Mouse (Mus musculus) spleen, adult 2 months (tissue): ENCODE results near the gene Rcan1. TPM values are rescaled to one million over a fixed set of nuclear protein-coding genes. Genes with fewer than 3 reads are reported as not detected.

Experiments used
- DNase-seq, 2 experiments: peaks; one replicate each; pipeline versions ENCODE4 v3.0.0 to v3.0.0-alpha.2; 2012 to 2021; ENCODE audit warnings: low spot score in 2 of 2, low read depth in 1 of 2
- H3K27ac ChIP-seq: fragments of 200-500 bp; 2 replicates; pipeline ENCODE4 v1.5.1; 2012; ENCODE audit warnings: low read length, inconsistent platforms; ENCODE audit not compliant: insufficient read depth
- H3K27me3 ChIP-seq: fragments of 200-500 bp; 2 replicates; pipeline ENCODE4 v1.6.1; 2012; ENCODE audit warnings: mild to moderate bottlenecking, moderate library complexity, low read length, inconsistent platforms; ENCODE audit not compliant: control insufficient read depth, insufficient read depth
- H3K36me3 ChIP-seq: fragments of 200-500 bp; 2 replicates; pipeline ENCODE4 v1.6.1; 2012; ENCODE audit warnings: mild to moderate bottlenecking, low read length, inconsistent platforms; ENCODE audit not compliant: control insufficient read depth, insufficient read depth
- H3K4me1 ChIP-seq: fragments of 200-500 bp; 2 replicates; pipeline ENCODE4 v1.6.1; 2011; ENCODE audit warnings: inconsistent platforms; ENCODE audit not compliant: control insufficient read depth, insufficient read depth, insufficient read length
- H3K4me3 ChIP-seq: fragments of 200-500 bp; 2 replicates; pipeline ENCODE4 v1.5.1; 2011; ENCODE audit warnings: mild to moderate bottlenecking, inconsistent platforms; ENCODE audit not compliant: insufficient read depth, insufficient read length; ENCODE audit errors: extremely low read depth
- CTCF ChIP-seq: fragments of 200-500 bp; IDR thresholded peaks from 2 replicates; pipeline ENCODE4 v1.5.1; 2011; ENCODE audit warnings: mild to moderate bottlenecking, inconsistent platforms; ENCODE audit not compliant: insufficient read depth, insufficient read length, insufficient replicate concordance; ENCODE audit errors: extremely low read depth
- POLR2A ChIP-seq: fragments of 200-500 bp; IDR thresholded peaks from 2 replicates; pipeline ENCODE4 v1.6.1; 2011; ENCODE audit warnings: low read depth, low read length, inconsistent platforms
- WGBS: fragments of 180-500 bp; shearing (Covaris S2); methylation state at CpG from one replicate; pipeline ENCODE4 v1.1.7; 2018; 5-methylcytosine and 5-hydroxymethylcytosine counted together
- polyA plus RNA-seq: library from polyadenylated mRNA; depleted of rRNA; stranded (reverse); fragments of >200 nt; gene quantifications from 2 replicates; pipeline ENCODE4 v1.2.3, GENCODE M21; 2012

Rcan1 gene
- polyA plus RNA-seq, 1 experiment = 6.4 TPM

- no peaks in the 10 kb centered on the region for H3K4me1 ChIP-seq
- no peak overlapping the region for H3K4me3 ChIP-seq
- H3K27me3 ChIP-seq = peaks cover 12% of the 10 kb centered on the region
- H3K36me3 ChIP-seq = no peaks in the 10 kb centered on the region
- 13% methylated on average over 26 of the region's 26 CpGs for WGBS
- no peak for TF ChIP-seq POLR2A
- TF ChIP-seq CTCF = no peak
- DNase-seq = no peak
- H3K27ac ChIP-seq = no peak overlapping the region
These were observed 27.4 kb upstream of the Rcan1 start for GRCm38 (mm10) chr16:92497851-92498588.

GRCm38 (mm10) chr16:92489356-92489755, 18.7 kb upstream of the Rcan1 start:
- Histone ChIP-seq H3K27ac (no peak overlapping the region), H3K27me3 (0 out of 2 replicates have a peak, but pooled peaks cover 1% of the 10 kb centered on the region), H3K4me1 (no peaks in the 10 kb centered on the region), H3K4me3 (no peak overlapping the region), H3K36me3 (no peaks in the 10 kb centered on the region)
- no peak for TF ChIP-seq POLR2A
- TF ChIP-seq CTCF = no peak
- DNase-seq = no peak
- WGBS = 78% methylated on average over 9 of the region's 9 CpGs

- TF ChIP-seq POLR2A = no peak
- TF ChIP-seq CTCF = no peak
- Histone ChIP-seq H3K4me3 (no peak overlapping the region), H3K36me3 (no peaks in the 10 kb centered on the region), H3K27ac (no peak overlapping the region), H3K4me1 (no peaks in the 10 kb centered on the region), H3K27me3 (0 out of 2 replicates have a peak, but pooled peaks cover under 1% of the 10 kb centered on the region)
- WGBS = 84% methylated on average over 5 of the region's 5 CpGs
- no peak for DNase-seq
These were observed 17.8 kb upstream of the Rcan1 start for GRCm38 (mm10) chr16:92488456-92488855.

GRCm38 (mm10) chr16:92487489-92487888, 16.8 kb upstream of the Rcan1 start:
- peak; percentile 13; the same call in 1 of the 2 replicates for TF ChIP-seq CTCF
- TF ChIP-seq POLR2A = no peak
- DNase-seq = no peak
- Histone ChIP-seq H3K27me3 (no peaks in the 10 kb centered on the region), H3K27ac (no peak overlapping the region), H3K4me3 (no peak overlapping the region), H3K36me3 (no peaks in the 10 kb centered on the region), H3K4me1 (no peaks in the 10 kb centered on the region)
- 76% methylated on average over 4 of the region's 4 CpGs for WGBS

- 86% methylated on average over 6 of the region's 6 CpGs for WGBS
- Histone ChIP-seq H3K27me3 (no peaks in the 10 kb centered on the region), H3K36me3 (no peaks in the 10 kb centered on the region), H3K4me1 (no peaks in the 10 kb centered on the region), H3K4me3 (no peak overlapping the region), H3K27ac (no peak overlapping the region)
- no peak for TF ChIP-seq CTCF
- no peak for TF ChIP-seq POLR2A
- DNase-seq = no peak
These were observed 16.4 kb upstream of the Rcan1 start for GRCm38 (mm10) chr16:92487086-92487485.

GRCm38 (mm10) chr16:92485436-92485835, 14.8 kb upstream of the Rcan1 start, which contains the start of gene Clic6:
TSS of gene Clic6 (plus strand) at chr16:92485736.
- H3K4me1 ChIP-seq = no peaks in the 10 kb centered on the region

GRCm38 (mm10) chr16:92478561-92479150, 8.0 kb upstream of the Rcan1 start:
- peaks cover 3% of the 10 kb centered on the region for H3K27me3 ChIP-seq
- no peak overlapping the region for H3K4me3 ChIP-seq
- no peaks in the 10 kb centered on the region for H3K4me1 ChIP-seq
- peak in 1 of 2 experiments; percentile 32 for DNase-seq
- WGBS = 22% methylated on average over 23 of the region's 23 CpGs
- H3K27ac ChIP-seq = no peak overlapping the region
- no peak for TF ChIP-seq POLR2A
- TF ChIP-seq CTCF = peak; percentile 35; the same call in 1 of the 2 replicates
- H3K36me3 ChIP-seq = no peaks in the 10 kb centered on the region

More at GRCm38 (mm10) chr16:92485436-92485835, 14.8 kb upstream of the Rcan1 start, which contains the start of gene Clic6:
- Histone ChIP-seq H3K4me3 (no peak within 1 kb of the TSS), H3K36me3 (no peaks in the 10 kb centered on the region), H3K27me3 (no peaks in the 10 kb centered on the region), H3K27ac (no peak within 1 kb of the TSS)
- TF ChIP-seq CTCF (no peak), POLR2A (no peak)
- DNase-seq = no peak
- WGBS = 87% methylated on average over 5 of the region's 5 CpGs
